Mouse (Mus musculus) heart, adult 2 months (tissue): Measurements from ENCODE around the gene Slc22a6. TPM values are rescaled to one million over a fixed set of nuclear protein-coding genes. Genes with fewer than 3 reads are reported as not detected.

Source experiments
- DNase-seq, 2 experiments: peaks; one replicate each; pipeline ENCODE4 v3.0.0; 2021
- H3K27ac ChIP-seq: fragments of 200-600 bp; 2 replicates; pipeline ENCODE4 v1.8.1; 2022
- H3K27me3 ChIP-seq: fragments of 200-500 bp; 2 replicates; pipeline ENCODE4 v1.6.1; 2012; ENCODE audit warnings: mild to moderate bottlenecking, low read length, inconsistent platforms, mixed read lengths; ENCODE audit not compliant: control insufficient read depth, insufficient read depth
- H3K36me3 ChIP-seq: fragments of 200-500 bp; 2 replicates; pipeline ENCODE4 v1.6.1; 2012; ENCODE audit warnings: low read length, inconsistent platforms; ENCODE audit not compliant: control insufficient read depth, insufficient read depth
- H3K4me1 ChIP-seq: fragments of 200-500 bp; 2 replicates; pipeline ENCODE4 v1.6.1; 2011; ENCODE audit warnings: low read length; ENCODE audit not compliant: control insufficient read depth, insufficient read depth
- H3K4me3 ChIP-seq: fragments of 200-600 bp; 2 replicates; pipeline ENCODE4 v1.8.1; 2022
- H3K79me2 ChIP-seq: fragments of 200-500 bp; replicated peaks from 2 replicates; pipeline ENCODE4 v1.6.1; 2012; ENCODE audit warnings: mild to moderate bottlenecking, inconsistent platforms, low read length, moderate library complexity, mixed read lengths; ENCODE audit not compliant: control insufficient read depth, insufficient read depth
- H3K9ac ChIP-seq: fragments of 200-500 bp; 2 replicates; pipeline ENCODE4 v1.6.1; 2012; ENCODE audit warnings: low read depth, mild to moderate bottlenecking, control low read depth, inconsistent platforms, low read length, mixed read lengths
- CTCF ChIP-seq: fragments of 200-600 bp; IDR thresholded peaks from 2 replicates; pipeline ENCODE4 v1.8.1; 2022; ENCODE audit warnings: antibody characterized with exemption, mild to moderate bottlenecking, moderate library complexity
- EP300 ChIP-seq: fragments of 200-500 bp; IDR thresholded peaks from 2 replicates; pipeline ENCODE4 v1.6.1; 2011; ENCODE audit warnings: low read depth, low read length, control low read depth; ENCODE audit not compliant: insufficient read depth
- POLR2A ChIP-seq: fragments of 200-500 bp; IDR thresholded peaks from 2 replicates; pipeline ENCODE4 v1.6.1; 2011; ENCODE audit warnings: mild to moderate bottlenecking, low read depth, low read length, control low read depth; ENCODE audit not compliant: insufficient read depth
- WGBS: fragments of 180-500 bp; shearing (Covaris S2); methylation state at CpG from one replicate; pipeline ENCODE4 v1.1.7; 2018; 5-methylcytosine and 5-hydroxymethylcytosine counted together
- intact Hi-C: fragments of 180-260 bp; cut with DNase I; formaldehyde crosslinking; loops from one replicate; pipeline ENCODE4 v1.15.1; 2025
- polyA plus RNA-seq: library from polyadenylated mRNA; depleted of rRNA; stranded (reverse); fragments of >200 nt; gene quantifications from 2 replicates; pipeline ENCODE4 v1.2.3, GENCODE M21; 2012
- total RNA-seq, 2 experiments: library from RNA; stranded (reverse); gene quantifications; 2 replicates each; pipeline ENCODE4 v1.2.3; 2021

The Slc22a6 gene
- total and polyA plus RNA-seq, 3 experiments = not detected

- H3K4me3 ChIP-seq = no peak overlapping the region
- 88% methylated on average over 2 of the region's 2 CpGs for WGBS
- H3K79me2 ChIP-seq = no peaks in the 10 kb centered on the region
- DNase-seq = no peak
- H3K4me1 ChIP-seq = no peaks in the 10 kb centered on the region
- no peak overlapping the region for H3K9ac ChIP-seq
- no peaks in the 10 kb centered on the region for H3K27me3 ChIP-seq
- no peak overlapping the region for H3K27ac ChIP-seq
- intact Hi-C loops = no loop called here
- TF ChIP-seq EP300 (no peak), CTCF (no peak), POLR2A (no peak)
- H3K36me3 ChIP-seq = no peaks in the 10 kb centered on the region
These were observed 4.7 kb upstream of the Slc22a6 start for GRCm38 (mm10) chr19:8613111-8613510.

DNA sequence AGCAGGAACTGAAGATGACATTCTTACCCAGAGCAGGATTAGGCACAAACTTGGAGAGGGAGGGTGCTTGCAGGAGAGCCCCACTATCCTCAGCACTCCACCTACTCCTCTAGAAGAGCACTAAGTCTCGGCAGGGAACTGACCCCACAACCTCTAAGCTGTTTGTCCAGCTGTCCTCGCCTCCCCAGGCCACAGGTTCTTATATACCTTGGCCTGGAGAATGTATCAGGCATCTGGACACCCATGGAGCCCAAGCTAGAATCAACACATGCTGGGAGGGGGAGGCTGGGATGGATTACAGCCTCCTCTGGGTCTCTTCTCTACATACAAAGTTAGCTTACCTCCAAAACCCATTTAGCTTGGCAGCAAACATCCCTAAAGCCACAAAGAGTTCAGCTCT lies 3.5 kb upstream of the Slc22a6 start:
- no peak for DNase-seq

DNA sequence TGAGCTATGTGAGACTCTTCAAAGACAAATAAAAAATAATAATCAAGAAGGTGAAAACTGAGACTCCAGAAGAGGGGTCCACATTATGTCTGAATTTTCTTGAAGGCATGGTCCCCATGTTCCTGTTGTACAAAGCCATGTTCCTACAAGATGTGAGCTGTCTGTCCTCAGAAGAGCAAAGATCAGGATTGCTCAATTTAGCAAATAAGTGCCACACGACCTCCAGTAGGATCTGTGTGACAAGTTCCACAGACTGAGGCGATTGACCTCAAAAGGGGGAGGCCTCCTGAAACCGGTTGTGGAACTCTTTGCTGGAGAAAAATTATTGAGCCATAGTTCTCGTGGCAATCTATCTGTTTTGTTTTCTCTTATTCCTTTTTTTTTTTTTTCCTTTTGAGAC lies 1.5 kb upstream of the Slc22a6 start:
- TF ChIP-seq POLR2A = no peak
- TF ChIP-seq CTCF = no peak
- no peak for TF ChIP-seq EP300
- WGBS = 53% methylated on average over 4 of the region's 4 CpGs
- no peak for DNase-seq

More for the DNA sequence above, 3.5 kb upstream of the Slc22a6 start:
- TF ChIP-seq POLR2A (no peak), EP300 (no peak), CTCF (no peak)
- intact Hi-C loops = no loop called here
- Histone ChIP-seq H3K27me3 (no peaks in the 10 kb centered on the region), H3K79me2 (no peaks in the 10 kb centered on the region), H3K4me1 (no peaks in the 10 kb centered on the region), H3K4me3 (no peak overlapping the region), H3K27ac (no peak overlapping the region), H3K36me3 (no peaks in the 10 kb centered on the region), H3K9ac (no peak overlapping the region)
- WGBS = 38% methylated on average over 2 of the region's 2 CpGs

GRCm38 (mm10) chr19:8621098-8621497 lies 3.3 kb downstream of the Slc22a6 start:
- H3K27me3 ChIP-seq = no peaks in the 10 kb centered on the region
- H3K27ac ChIP-seq = no peak overlapping the region
- H3K4me1 ChIP-seq = no peaks in the 10 kb centered on the region
- TF ChIP-seq CTCF = no peak
- no peak for TF ChIP-seq POLR2A
- no peak for TF ChIP-seq EP300
- WGBS = 92% methylated on average over 7 of the region's 7 CpGs
- H3K4me3 ChIP-seq = no peak overlapping the region
- DNase-seq = no peak
- H3K36me3 ChIP-seq = no peaks in the 10 kb centered on the region
- no peak overlapping the region for H3K9ac ChIP-seq
- intact Hi-C loops = no loop called here
- no peaks in the 10 kb centered on the region for H3K79me2 ChIP-seq

More for the DNA sequence above, 1.5 kb upstream of the Slc22a6 start:
- H3K27ac ChIP-seq = no peak overlapping the region
- H3K4me1 ChIP-seq = no peaks in the 10 kb centered on the region
- H3K27me3 ChIP-seq = no peaks in the 10 kb centered on the region
- no peaks in the 10 kb centered on the region for H3K79me2 ChIP-seq
- H3K4me3 ChIP-seq = no peak overlapping the region
- no peak overlapping the region for H3K9ac ChIP-seq
- intact Hi-C loops = no loop called here
- H3K36me3 ChIP-seq = no peaks in the 10 kb centered on the region

GRCm38 (mm10) chr19:8630249-8630648 lies 12.4 kb downstream of the Slc22a6 start:
- H3K27ac ChIP-seq = no peak overlapping the region
- 45% methylated on average over 2 of the region's 2 CpGs for WGBS
- no peak overlapping the region for H3K9ac ChIP-seq
- DNase-seq = peak in 1 of 2 experiments; percentile 6
- H3K4me1 ChIP-seq = no peaks in the 10 kb centered on the region; the same call in 1 of the 2 replicates
- H3K36me3 ChIP-seq = no peaks in the 10 kb centered on the region
- intact Hi-C loops = no loop called here
- TF ChIP-seq CTCF = peak; percentile 29
- TF ChIP-seq EP300 = no peak
- 0 out of 2 replicates have a peak, but pooled peaks cover 1% of the 10 kb centered on the region for H3K27me3 ChIP-seq
- no peaks in the 10 kb centered on the region for H3K79me2 ChIP-seq
- no peak overlapping the region for H3K4me3 ChIP-seq

GRCm38 (mm10) chr19:8630826-8631225 lies 13.0 kb downstream of the Slc22a6 start:
- Histone ChIP-seq H3K36me3 (no peaks in the 10 kb centered on the region), H3K4me1 (no peaks in the 10 kb centered on the region; the same call in 1 of the 2 replicates), H3K27me3 (0 out of 2 replicates have a peak, but pooled peaks cover 1% of the 10 kb centered on the region), H3K79me2 (no peaks in the 10 kb centered on the region), H3K9ac (no peak overlapping the region), H3K27ac (no peak overlapping the region), H3K4me3 (no peak overlapping the region)
- TF ChIP-seq EP300 (no peak), POLR2A (no peak), CTCF (no peak)
- intact Hi-C loops = no loop called here
- no peak for DNase-seq
- 29% methylated on average over 6 of the region's 6 CpGs for WGBS

GRCm38 (mm10) chr19:8632029-8632428 lies 14.2 kb downstream of the Slc22a6 start:
- DNase-seq = no peak
- Histone ChIP-seq H3K36me3 (no peaks in the 10 kb centered on the region), H3K4me1 (no peaks in the 10 kb centered on the region; the same call in 1 of the 2 replicates), H3K9ac (no peak overlapping the region), H3K4me3 (no peak overlapping the region), H3K27me3 (0 out of 2 replicates have a peak, but pooled peaks cover 1% of the 10 kb centered on the region), H3K27ac (no peak overlapping the region), H3K79me2 (no peaks in the 10 kb centered on the region)
- TF ChIP-seq POLR2A (no peak), EP300 (no peak), CTCF (no peak)
- 50% methylated on average over 1 of the region's 1 CpGs for WGBS
- intact Hi-C loops = no loop called here
